Mouse (Mus musculus) hindbrain, embryonic 10.5 days (tissue): ENCODE results near the gene Traf4. TPM values are rescaled to one million over a fixed set of nuclear protein-coding genes. Genes with fewer than 3 reads are reported as not detected.
"Not testable (repeated sequence)": the region's sequence is repeated elsewhere in the genome, so short reads cannot be mapped to it uniquely, and the experiment has no call there.

Experiments used
- DNase-seq: peaks from one replicate; pipeline ENCODE4 v3.0.0-alpha.2; 2017; ENCODE audit warnings: low spot score
- H3K27ac ChIP-seq: fragments of 300-500 bp; sonication (generic); 2 replicates; pipeline ENCODE4 v1.5.1; 2016; ENCODE audit warnings: mild to moderate bottlenecking, moderate library complexity
- H3K27me3 ChIP-seq: fragments of 300-500 bp; sonication (generic); 2 replicates; pipeline ENCODE4 v1.6.1; 2016; ENCODE audit warnings: mild to moderate bottlenecking; ENCODE audit not compliant: poor library complexity, insufficient read depth, severe bottlenecking
- H3K36me3 ChIP-seq: fragments of 300-500 bp; sonication (generic); 2 replicates; pipeline ENCODE4 v1.6.1; 2016; ENCODE audit warnings: mild to moderate bottlenecking, moderate library complexity
- H3K4me1 ChIP-seq: fragments of 300-500 bp; sonication (generic); replicated peaks from 2 replicates; pipeline ENCODE4 v1.6.1; 2016; ENCODE audit warnings: mild to moderate bottlenecking
- H3K4me3 ChIP-seq: fragments of 300-500 bp; sonication (generic); 2 replicates; pipeline ENCODE4 v1.5.1; 2016; ENCODE audit warnings: mild to moderate bottlenecking, moderate library complexity
- H3K9me3 ChIP-seq: fragments of 300-500 bp; sonication (generic); 2 replicates; pipeline ENCODE4 v1.6.1; 2016; ENCODE audit warnings: mild to moderate bottlenecking, moderate library complexity
- WGBS: fragments of 180-500 bp; shearing (Covaris S2); methylation state at CpG from one replicate; pipeline ENCODE4 v1.1.7; 2016; 5-methylcytosine and 5-hydroxymethylcytosine counted together
- polyA plus RNA-seq: library from polyadenylated mRNA; unstranded; fragments of >200 nt; fragmentation: Nextera tagmentation; extraction: Ambion mirVana; gene quantifications from 2 replicates; pipeline ENCODE4 v1.2.1, GENCODE M21; 2016

Gene Traf4
- polyA plus RNA-seq, 1 experiment from 2014 or later: 163 TPM

GRCm38 (mm10) chr11:78193113-78193512 is 27.7 kb upstream of the Traf4 start, which contains the start of gene Proca1:
Gene Proca1, plus strand, starts transcription at chr11:78193392.
- DNase-seq: no peak
- Histone ChIP-seq H3K4me3 (peak within 1 kb of the TSS; percentile 57), H3K9me3 (no peaks in the 10 kb centered on the region), H3K27ac (no peak within 1 kb of the TSS), H3K4me1 (peaks cover 42% of the 10 kb centered on the region), H3K27me3 (0 out of 2 replicates have a peak, but pooled peaks cover 3% of the 10 kb centered on the region), H3K36me3 (peaks cover 37% of the 10 kb centered on the region)
- 88% methylated on average over 1 of the region's 1 CpGs for WGBS

DNA sequence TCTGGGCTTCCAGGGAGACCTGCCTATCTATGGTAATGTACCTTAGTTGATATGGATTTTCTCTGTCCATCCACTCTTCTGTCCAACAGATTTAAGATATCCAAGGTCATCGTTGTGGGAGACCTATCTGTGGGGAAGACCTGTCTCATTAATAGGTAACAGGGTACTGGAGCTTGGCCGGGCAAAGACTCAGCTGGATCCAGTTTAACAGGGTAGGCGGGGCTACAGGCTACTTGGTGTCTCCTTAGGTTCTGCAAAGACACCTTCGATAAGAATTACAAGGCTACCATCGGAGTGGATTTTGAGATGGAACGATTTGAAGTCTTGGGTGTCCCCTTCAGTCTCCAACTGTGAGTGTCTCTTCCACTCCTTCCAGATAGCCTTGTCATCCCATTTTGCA is 24.7 kb upstream of the Traf4 start:
- Histone ChIP-seq H3K9me3 (no peaks in the 10 kb centered on the region), H3K4me3 (peak overlapping the region; percentile 73), H3K27ac (peak overlapping the region; percentile 98), H3K27me3 (0 out of 2 replicates have a peak, but pooled peaks cover 3% of the 10 kb centered on the region), H3K36me3 (peaks cover 37% of the 10 kb centered on the region), H3K4me1 (peaks cover 40% of the 10 kb centered on the region)
- DNase-seq: no peak
- 66% methylated on average over 6 of the region's 6 CpGs for WGBS

DNA sequence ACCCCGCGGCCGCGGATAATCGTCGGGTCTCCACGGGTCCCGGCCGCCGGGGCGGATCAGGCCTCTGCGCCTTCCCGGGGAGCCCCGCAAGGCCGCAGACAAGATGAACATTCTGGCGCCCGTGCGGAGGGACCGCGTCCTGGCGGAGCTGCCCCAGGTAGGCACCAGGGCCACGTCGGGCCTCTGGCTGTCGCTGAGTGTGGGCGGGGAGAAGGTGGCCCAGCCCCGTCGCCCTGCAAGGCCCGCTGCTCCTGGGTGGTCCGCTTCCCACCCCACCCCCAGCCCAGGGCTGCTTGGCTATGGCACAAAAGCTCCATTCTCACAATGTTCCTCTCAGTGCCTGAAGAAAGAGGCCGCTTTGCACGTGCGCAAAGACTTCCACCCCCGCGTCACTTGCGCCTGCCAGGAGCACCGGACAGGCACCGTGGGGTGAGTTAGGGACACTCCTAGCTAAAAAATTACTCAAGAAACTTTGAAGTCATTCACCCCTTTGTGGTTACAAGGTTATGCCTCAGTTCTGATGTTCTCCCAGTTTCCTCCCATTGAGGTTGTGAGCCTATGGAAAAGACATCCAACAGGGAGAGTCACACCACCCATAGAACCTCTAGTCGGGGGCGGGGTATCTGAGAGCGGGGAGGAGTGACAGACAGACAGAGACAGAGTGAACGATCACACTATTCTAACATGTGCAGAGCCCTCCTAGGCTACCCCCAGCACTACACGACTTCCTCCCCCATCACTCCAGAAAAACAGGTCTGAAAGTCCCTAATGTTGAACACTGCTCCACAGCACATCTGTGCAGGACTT is 24.0 kb upstream of the Traf4 start:
- H3K27ac ChIP-seq: peak overlapping the region; percentile 98
- H3K4me1 ChIP-seq: peaks cover 34% of the 10 kb centered on the region
- H3K4me3 ChIP-seq: peak overlapping the region; percentile 73
- H3K36me3 ChIP-seq: peaks cover 37% of the 10 kb centered on the region
- peak; percentile 94 for DNase-seq
- WGBS: under 1% methylated on average over 42 of the region's 42 CpGs
- H3K27me3 ChIP-seq: 0 out of 2 replicates have a peak, but pooled peaks cover 3% of the 10 kb centered on the region
- H3K9me3 ChIP-seq: no peaks in the 10 kb centered on the region

- peak; percentile 88 for DNase-seq
Observed at GRCm38 (mm10) chr11:78188331-78189233, 23.2 kb upstream of the Traf4 start, which contains the start of gene Rab34. Gene Rab34, plus strand, starts transcription at chr11:78188430.

DNA sequence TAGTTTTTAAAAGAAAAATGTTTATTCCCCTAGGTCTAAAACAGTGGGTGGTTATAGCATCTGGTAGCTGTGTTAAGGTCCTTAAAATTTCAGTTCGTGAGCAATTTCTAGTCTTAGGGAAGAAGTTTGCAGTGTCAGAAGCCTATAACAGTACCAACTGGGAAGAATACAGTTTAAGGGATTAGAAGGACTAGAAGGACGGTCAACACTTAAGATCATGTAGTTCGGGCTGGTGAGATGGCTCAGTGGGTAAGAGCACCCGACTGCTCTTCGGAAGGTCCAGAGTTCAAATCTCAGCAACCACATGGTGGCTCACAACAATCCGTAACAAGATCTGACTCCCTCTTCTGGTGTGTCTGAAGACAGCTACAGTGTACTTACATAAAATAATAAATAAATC is 19.3 kb upstream of the Traf4 start:
- 95% methylated on average over 6 of the region's 6 CpGs for WGBS

More at GRCm38 (mm10) chr11:78188331-78189233, 23.2 kb upstream of the Traf4 start, which contains the start of gene Rab34:
- Histone ChIP-seq H3K27ac (peak within 1 kb of the TSS; percentile 98), H3K27me3 (0 out of 2 replicates have a peak, but pooled peaks cover 3% of the 10 kb centered on the region), H3K9me3 (no peaks in the 10 kb centered on the region), H3K4me3 (peak within 1 kb of the TSS; percentile 73), H3K4me1 (peaks cover 37% of the 10 kb centered on the region), H3K36me3 (peaks cover 34% of the 10 kb centered on the region)
- WGBS: under 1% methylated on average over 80 of the region's 80 CpGs

GRCm38 (mm10) chr11:78183884-78184514 is 18.6 kb upstream of the Traf4 start:
- H3K4me3 ChIP-seq: peak overlapping the region; percentile 95
- no peaks in the 10 kb centered on the region for H3K27me3 ChIP-seq
- peaks cover 34% of the 10 kb centered on the region for H3K36me3 ChIP-seq
- peak overlapping the region; percentile 99 for H3K27ac ChIP-seq
- peaks cover 55% of the 10 kb centered on the region for H3K4me1 ChIP-seq
- no peaks in the 10 kb centered on the region for H3K9me3 ChIP-seq
- 54% methylated on average over 10 of the region's 10 CpGs for WGBS
- DNase-seq: no peak

More for the DNA sequence above, 19.3 kb upstream of the Traf4 start:
- H3K27me3 ChIP-seq, DNase-seq, H3K9me3 ChIP-seq, H3K27ac ChIP-seq, H3K4me3 ChIP-seq: not testable (repeated sequence)
- peaks cover 55% of the 10 kb centered on the region for H3K4me1 ChIP-seq
- peaks cover 29% of the 10 kb centered on the region for H3K36me3 ChIP-seq

- H3K4me1 ChIP-seq: peaks cover 55% of the 10 kb centered on the region
- H3K9me3 ChIP-seq: no peaks in the 10 kb centered on the region
- WGBS: under 1% methylated on average over 38 of the region's 38 CpGs
- H3K4me3 ChIP-seq: peak within 1 kb of the TSS; percentile 95
- H3K27me3 ChIP-seq: no peaks in the 10 kb centered on the region
- peaks cover 42% of the 10 kb centered on the region for H3K36me3 ChIP-seq
- peak within 1 kb of the TSS; percentile 99 for H3K27ac ChIP-seq
- peak; percentile 88 for DNase-seq
Observed at GRCm38 (mm10) chr11:78182961-78183844, 17.8 kb upstream of the Traf4 start, which contains the start of gene Rpl23a. Gene Rpl23a, minus strand, starts transcription at chr11:78183584.

GRCm38 (mm10) chr11:78182450-78182849 is 17.1 kb upstream of the Traf4 start:
- Histone ChIP-seq H3K27ac (peak overlapping the region; percentile 99), H3K4me1 (peaks cover 57% of the 10 kb centered on the region)

GRCm38 (mm10) chr11:78181830-78182357 is 16.5 kb upstream of the Traf4 start:
- Histone ChIP-seq H3K36me3 (peaks cover 42% of the 10 kb centered on the region), H3K9me3 (no peaks in the 10 kb centered on the region), H3K27ac (peak overlapping the region; percentile 99; the same call in 1 of the 2 replicates), H3K4me3 (peak overlapping the region; percentile 95), H3K4me1 (peaks cover 62% of the 10 kb centered on the region), H3K27me3 (no peaks in the 10 kb centered on the region)
- DNase-seq: no peak
- WGBS: 55% methylated on average over 2 of the region's 2 CpGs

More at GRCm38 (mm10) chr11:78182450-78182849, 17.1 kb upstream of the Traf4 start:
- 14% methylated on average over 7 of the region's 7 CpGs for WGBS
- Histone ChIP-seq H3K4me3 (peak overlapping the region; percentile 95), H3K27me3 (no peaks in the 10 kb centered on the region), H3K9me3 (no peaks in the 10 kb centered on the region), H3K36me3 (peaks cover 42% of the 10 kb centered on the region)
- DNase-seq: no peak

DNA sequence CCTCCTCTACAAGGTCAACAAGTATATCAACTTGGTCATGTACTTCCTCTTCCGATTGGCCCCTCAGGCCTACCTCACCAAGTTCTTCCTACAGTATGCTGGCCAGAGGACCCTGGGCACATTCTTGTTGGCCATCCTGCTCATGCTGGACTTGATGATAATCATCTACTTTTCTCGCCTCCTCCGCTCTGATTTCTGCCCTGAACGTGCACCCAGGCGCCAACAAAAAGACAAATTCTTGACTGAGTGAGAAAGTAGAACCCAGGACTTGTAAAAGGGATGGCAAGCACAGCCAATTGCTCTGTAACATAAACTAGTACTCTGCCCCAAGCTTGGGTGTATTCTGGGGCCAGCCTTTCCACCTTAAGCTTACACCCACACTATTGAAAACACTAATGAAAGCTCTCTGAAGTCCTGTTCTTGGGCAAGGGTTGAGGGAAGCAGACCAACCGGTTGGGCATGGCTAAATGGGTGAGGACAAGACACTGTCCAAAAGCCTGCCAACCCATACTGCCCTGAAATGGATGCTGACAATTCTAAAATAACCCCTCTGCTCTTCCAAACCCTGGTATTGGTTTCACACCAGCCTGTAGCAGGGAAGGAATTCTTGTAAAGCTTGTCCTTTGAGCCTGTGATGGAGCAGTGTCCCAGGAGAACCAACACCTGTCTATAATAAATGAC is 14.8 kb upstream of the Traf4 start:
- Histone ChIP-seq H3K36me3 (peaks cover 42% of the 10 kb centered on the region), H3K27ac (no peak overlapping the region), H3K4me1 (peaks cover 70% of the 10 kb centered on the region), H3K27me3 (no peaks in the 10 kb centered on the region), H3K9me3 (no peaks in the 10 kb centered on the region), H3K4me3 (peak overlapping the region; percentile 32)
- no peak for DNase-seq
- WGBS: 79% methylated on average over 6 of the region's 6 CpGs
